Mouse (Mus musculus): Measurements from ENCODE around the gene Crybg3.

Gene Crybg3

DNA sequence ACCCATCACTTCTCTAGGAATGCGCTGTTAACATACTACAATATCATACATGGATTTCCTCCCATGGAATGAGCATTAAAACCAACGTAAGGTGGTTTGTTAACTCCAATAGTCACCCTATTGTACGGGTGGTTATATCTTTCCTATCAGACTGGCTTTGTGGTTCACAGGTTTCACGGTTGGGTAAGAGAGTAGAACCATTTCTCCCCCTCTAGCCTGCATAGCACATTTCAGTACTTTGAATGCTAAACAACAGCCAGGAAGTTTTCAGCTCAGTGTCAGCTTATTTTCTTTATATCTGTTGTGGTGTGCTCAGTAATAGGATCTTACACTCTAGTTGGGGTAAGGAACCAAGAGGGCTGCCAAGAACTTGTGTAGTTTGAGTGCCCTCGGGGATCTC is 149.0 kb downstream of the Crybg3 start:
- DNase-seq (ENCODE audit: low spot score): no peak

DNA sequence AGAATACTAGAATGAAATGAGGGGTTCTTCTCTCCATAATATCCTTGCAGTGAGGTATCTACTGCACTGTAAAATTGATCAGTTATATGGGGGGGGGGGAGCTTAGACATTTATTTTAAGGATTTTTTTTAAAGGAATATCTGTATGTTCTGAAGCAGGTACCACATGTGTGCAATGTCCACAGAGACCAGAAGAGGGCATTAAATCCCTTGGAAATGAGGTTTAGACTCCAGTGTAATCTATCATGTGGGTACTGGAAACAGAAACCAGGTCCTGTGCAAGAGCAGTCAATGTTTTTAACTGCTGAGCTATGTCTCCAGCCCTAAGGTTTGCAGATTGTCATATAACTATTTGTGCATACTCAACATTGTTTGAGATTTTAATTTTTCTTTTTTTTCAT is 151.7 kb downstream of the Crybg3 start:
- no peak for DNase-seq (ENCODE audit: low spot score)

GRCm38 (mm10) chr16:59448181-59448580 is 152.6 kb downstream of the Crybg3 start:
- no peak for DNase-seq (ENCODE audit: low spot score)

DNA sequence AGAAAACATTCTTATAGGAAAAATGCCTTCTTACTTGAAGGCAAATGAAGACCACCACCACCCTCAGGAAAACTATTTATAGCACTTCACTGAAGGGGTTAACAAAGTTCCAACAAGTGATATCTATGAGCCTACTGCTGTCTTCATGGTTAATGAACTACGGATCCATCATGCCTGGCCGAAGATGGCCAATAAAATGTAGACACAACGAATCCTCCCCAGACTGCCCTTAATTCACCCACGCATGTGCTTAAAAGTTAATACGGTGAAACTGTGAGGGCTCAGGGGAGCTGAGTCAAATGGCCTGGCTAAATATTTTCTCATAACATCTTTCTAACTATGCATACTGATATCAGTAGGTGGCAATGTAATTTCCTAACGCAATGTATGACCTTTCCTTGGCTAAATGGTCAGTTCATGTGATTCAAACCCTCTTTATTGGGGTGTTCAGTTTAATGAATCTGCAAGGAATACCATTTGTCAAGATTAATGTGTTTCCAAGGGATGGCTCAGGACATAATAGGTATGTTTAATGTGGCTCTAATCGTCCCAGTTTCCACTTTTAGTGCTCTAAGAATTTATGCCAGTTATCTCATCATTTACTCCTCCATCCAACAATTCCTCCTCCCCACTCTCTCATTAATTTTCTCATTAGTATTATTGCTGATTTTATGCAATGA is 155.8 kb downstream of the Crybg3 start:
- DNase-seq (ENCODE audit: low spot score): no peak

Measured in embryo, embryonic 10 days (tissue).